Mouse (Mus musculus): ENCODE results near the gene Gm12248.

Gm12248 gene

DNA sequence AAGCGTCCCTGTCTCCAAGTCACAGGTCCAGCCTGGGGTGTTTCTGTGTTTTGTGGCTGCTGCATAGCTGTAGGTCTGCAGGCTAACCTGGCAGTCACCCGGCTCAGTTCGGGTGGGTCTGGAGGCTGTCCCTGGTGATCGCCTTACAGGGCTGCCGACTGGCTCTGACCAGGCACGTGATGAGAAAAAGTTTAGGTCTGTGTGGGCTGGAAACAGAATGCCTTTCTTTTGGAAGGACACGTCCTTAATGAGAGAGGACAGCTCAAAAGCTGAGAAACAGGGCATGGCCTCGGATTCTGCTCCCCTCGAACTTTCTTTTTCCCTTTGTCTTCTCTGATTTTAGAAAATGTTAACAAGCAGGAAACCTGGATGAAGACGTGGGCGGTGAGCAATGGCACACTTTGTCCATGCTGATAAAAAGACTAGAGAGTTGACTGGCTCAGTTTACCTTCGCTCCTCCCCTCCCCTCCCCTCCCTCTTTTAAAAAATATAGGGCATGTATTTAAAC lies at the start of gene Gm12248:
TSS of gene Gm12248 (minus strand) at position 114 of the 508 bp plus-strand sequence.
- peak; percentile 61 for DNase-seq

- DNase-seq: peak; percentile 8
Observed at GRCm38 (mm10) chr11:58139466-58139865, 46.5 kb upstream of the Gm12248 start.

GRCm38 (mm10) chr11:58138821-58139220 lies 45.9 kb upstream of the Gm12248 start:
- DNase-seq: no peak

GRCm38 (mm10) chr11:58136677-58137076 lies 43.7 kb upstream of the Gm12248 start:
- DNase-seq: no peak

DNA sequence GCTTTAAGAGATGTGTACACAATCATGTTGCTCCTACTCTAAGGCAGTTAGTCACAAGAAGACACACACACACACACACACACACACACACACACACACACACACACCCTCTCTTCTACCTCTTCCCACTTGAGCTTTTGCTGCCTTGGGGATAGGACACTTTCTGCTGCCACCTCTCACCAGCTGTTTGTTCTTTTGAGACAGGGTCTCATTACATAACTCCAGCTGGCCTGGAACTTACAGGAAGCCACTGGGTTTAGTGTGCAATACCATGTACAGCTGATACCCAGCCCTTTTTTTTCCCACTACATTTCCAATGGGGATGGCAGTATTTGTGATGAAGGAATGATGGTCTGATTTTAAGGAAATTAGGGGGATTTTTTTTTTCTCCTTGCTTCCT lies 42.4 kb upstream of the Gm12248 start:
- DNase-seq: peak; percentile 6

- no peak for DNase-seq
Observed at GRCm38 (mm10) chr11:58134869-58135268, 41.9 kb upstream of the Gm12248 start.

- DNase-seq: no peak
Observed at GRCm38 (mm10) chr11:58132026-58132425, 39.1 kb upstream of the Gm12248 start.

- no peak for DNase-seq
Observed at GRCm38 (mm10) chr11:58129302-58129843, 36.4 kb upstream of the Gm12248 start.

- no peak for DNase-seq
Observed at GRCm38 (mm10) chr11:58127544-58127943, 34.6 kb upstream of the Gm12248 start.

DNA sequence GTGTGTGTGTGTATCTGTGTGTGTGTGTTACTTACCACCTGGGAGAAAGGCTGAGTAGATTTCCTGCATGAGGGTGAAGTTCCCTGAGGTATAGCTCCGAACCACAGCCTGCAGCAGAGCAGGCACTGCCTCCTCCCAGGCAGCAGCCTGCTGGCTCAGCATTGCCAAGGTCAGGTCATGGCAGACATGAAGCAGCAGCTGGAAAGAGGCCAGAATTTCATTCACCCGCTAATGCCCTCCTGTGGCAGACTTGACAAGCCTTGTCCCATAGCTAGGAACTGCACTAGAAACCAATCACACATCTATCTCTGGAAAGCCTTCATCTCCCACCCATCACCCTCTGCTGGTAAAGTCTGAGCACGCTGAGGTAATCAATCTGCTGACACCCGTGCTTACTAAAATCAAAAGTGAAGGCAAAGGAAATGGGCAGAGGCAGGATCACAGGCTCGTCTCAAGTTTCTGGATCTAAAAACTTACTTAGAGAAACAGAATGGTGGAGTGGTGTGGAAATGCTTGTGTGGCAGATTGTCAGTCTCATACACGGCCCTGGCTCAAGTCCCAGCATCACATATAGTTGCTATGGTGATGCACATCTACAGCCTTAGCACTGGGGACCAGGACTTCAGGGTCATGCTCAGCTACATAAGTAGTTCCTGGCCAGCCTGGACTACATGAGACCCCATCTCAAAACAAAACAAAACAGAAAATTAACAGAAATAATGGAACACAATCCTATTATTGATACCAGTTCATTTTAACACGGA lies 33.6 kb upstream of the Gm12248 start:
- DNase-seq: peak; percentile 59

DNA sequence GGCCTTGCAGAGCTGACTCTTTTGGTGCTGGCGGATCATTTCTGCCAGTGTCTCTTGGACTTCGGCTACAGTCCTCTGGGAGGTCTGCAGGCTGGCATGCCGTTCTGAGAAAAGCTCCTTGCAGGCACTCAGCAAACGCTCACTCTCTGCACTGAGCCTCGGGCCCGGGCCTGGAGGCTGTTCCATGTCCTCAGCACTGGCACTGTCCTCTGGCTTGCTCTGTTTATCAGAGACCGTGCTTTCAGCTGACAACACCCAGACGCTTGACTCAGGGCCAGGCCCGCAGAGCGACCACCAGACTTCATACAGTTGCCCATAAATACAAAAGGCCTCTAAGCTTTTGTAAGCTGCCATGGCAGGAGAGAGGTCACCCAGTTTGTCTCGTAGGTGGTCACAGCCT lies 32.1 kb upstream of the Gm12248 start:
- DNase-seq: no peak

GRCm38 (mm10) chr11:58123711-58124110 lies 30.8 kb upstream of the Gm12248 start:
- no peak for DNase-seq

DNA sequence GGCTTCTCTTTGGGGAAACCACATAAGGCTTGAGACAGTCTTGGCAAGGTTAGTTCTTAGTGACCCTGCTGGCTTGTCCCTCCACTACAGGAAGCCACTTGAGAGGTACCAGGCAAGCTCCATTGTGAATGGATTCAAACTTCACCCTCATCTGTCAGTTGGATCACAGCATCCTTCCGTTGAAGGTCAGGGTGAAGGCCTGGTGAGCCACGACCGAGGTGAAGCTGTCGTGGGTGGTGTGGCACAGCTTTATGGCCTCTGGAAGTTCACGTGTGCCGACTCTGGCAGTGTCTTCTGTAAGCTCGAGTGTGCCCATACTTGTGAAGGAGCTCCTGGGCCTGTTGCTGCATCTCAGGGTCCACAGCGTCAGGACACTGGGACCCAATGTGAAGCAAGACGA lies 28.4 kb upstream of the Gm12248 start:
- DNase-seq: no peak

GRCm38 (mm10) chr11:58120655-58121054 lies 27.7 kb upstream of the Gm12248 start:
- no peak for DNase-seq

GRCm38 (mm10) chr11:58117044-58117652 lies 24.2 kb upstream of the Gm12248 start:
- DNase-seq: no peak

- DNase-seq: no peak
Observed at GRCm38 (mm10) chr11:58116560-58116959, 23.6 kb upstream of the Gm12248 start.

DNA sequence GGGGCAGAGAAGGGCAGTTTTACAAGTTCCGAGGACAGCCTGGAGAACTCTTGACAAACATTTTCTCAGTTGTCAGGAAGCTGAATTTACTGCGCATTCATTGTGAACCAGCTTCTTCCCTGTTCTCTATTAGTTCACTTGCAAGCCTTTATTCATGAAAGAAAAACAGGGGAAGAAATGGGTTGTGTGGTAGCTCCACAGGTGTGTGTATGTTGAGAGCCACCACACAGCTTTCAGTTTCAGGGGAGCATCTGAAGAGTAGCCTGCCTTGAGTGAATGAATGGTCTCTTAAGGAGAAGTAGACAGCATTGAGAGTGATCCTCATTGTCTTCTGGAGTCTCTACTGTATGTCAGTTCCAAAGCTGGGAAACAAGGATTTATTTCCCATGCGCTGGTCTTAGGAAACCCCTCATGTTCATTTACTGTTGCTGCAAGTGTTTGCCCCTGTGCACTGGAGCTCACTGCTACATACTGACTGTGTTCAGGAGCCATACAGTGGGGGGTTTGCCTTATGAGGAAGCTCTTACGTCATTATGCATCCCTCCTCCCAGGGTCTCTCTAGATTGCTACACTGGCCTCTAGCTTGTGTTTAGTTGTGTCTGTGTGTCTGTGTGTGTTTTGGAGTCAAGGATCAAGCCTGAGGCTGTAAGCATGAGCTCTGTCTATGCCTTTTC lies 14.9 kb upstream of the Gm12248 start:
- no peak for DNase-seq

- no peak for DNase-seq
Observed at GRCm38 (mm10) chr11:58107009-58107408, 14.1 kb upstream of the Gm12248 start.

- peak; percentile 70 for DNase-seq
Observed at GRCm38 (mm10) chr11:58104351-58104791, 11.4 kb upstream of the Gm12248 start.

- DNase-seq: peak; percentile 99
Observed at GRCm38 (mm10) chr11:58103697-58104306, 10.9 kb upstream of the Gm12248 start, which contains the start of gene Cnot8. Gene Cnot8 (plus strand): TSS chr11:58104153.

DNA sequence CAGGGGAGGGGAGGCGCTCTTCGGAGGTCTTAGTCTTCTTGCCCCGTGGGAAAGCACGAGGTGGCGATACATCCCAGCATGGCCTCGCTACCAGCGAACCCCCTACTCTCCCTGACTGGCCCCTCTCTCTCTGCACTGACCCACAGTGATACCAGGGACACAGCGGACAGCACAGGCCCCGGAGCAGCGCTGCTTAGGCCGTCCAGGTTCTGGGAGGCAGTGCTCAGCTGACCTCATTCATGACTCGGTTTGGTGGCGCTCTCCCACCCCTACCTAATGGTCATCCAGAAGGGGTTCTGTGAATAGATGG lies 10.4 kb upstream of the Gm12248 start:
- DNase-seq: no peak

DNA sequence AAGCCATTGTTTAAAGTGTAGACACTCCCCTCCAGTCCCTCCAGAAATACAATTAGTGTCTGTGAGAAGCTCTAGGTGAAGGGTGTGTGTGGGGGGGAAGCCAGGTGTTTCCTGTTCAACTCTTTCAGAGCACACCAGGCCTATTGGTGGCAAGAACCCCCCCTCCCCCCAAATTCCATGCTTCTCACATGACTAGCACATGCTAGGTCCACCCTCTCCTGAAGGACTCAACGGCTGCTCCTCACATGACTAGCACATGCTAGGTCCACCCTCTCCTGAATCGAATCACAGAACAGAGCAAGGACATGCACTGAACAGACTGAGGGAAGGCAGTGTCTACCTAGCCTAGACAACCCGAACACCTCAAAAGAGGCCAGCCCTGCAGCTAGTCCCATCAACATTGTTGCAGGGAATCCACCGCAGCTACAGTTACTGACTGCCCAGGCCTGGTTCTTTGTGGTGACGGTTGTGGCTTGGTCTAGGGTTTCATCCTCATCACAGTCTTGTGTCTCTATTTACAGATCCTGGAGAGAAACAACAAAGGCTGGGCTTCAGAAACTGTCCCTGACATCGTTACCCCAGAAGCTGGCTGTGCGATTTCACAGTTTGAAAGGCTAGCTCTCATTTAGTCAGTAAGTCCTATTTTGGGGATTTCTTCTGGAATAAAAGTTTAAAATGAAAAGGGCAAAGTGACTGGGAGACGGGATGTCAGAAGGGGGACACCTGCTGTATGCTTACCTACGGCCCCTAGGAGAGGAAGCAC lies 9.8 kb upstream of the Gm12248 start:
- no peak for DNase-seq

Measured in lung, postnatal 36 days (tissue).